Mouse (Mus musculus) heart, adult 18-20 months (tissue): ENCODE data around the gene Slc22a8. TPM values are rescaled to one million over a fixed set of nuclear protein-coding genes. Genes with fewer than 3 reads are reported as not detected.
A peak's percentile ranks its signal among the peaks of the same experiment; 100 is the strongest.

ENCODE experiments used
- DNase-seq, 2 experiments: peaks; one replicate each; pipeline ENCODE4 v3.0.0; 2021 to 2022; ENCODE audit warnings: mixed read lengths in 1 of 2
- long read RNA-seq, 2 experiments: library from polyadenylated mRNA; stranded (forward); transcript quantifications; one replicate each; pipeline ENCODE4 v2.0.0; 2021
- total RNA-seq, 2 experiments: library from RNA; stranded (reverse); gene quantifications; 2 replicates each; pipeline ENCODE4 v1.2.3; 2021

The Slc22a8 gene
- not detected for total RNA-seq
- long read RNA-seq, experiment 1 = 0 reads
- long read RNA-seq, experiment 2 = 0 reads

- DNase-seq = no peak
Measured at GRCm38 (mm10) chr19:8590954-8591353, at the start of gene Slc22a8. Slc22a8 (plus strand) TSS chr19:8591254.

GRCm38 (mm10) chr19:8558897-8559296 lies 32.2 kb upstream of the Slc22a8 start:
- DNase-seq = peak in 1 of 2 experiments; percentile 14

DNA sequence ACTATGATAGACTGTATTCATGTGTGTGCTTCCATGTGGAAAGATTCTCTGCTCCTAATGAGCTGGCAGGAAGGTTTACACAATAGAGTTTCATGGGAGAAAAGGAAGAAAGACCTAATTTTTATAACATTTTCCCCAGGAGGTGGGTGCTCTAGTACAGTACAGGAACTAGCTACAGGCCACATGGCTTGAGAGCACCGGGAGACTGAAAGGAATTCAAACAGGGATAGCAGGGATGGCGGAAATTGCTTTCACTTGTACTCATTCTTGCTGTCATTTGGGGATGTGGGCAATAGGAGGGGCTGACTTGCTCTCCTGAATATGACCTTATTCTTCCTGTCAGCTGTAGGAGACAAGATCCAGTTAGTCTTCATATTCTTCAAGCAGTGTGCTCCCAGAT lies 27.0 kb upstream of the Slc22a8 start:
- DNase-seq = no peak

- no peak for DNase-seq
Measured at GRCm38 (mm10) chr19:8564469-8564868, 26.6 kb upstream of the Slc22a8 start.

GRCm38 (mm10) chr19:8565262-8565661 lies 25.8 kb upstream of the Slc22a8 start:
- no peak for DNase-seq

DNA sequence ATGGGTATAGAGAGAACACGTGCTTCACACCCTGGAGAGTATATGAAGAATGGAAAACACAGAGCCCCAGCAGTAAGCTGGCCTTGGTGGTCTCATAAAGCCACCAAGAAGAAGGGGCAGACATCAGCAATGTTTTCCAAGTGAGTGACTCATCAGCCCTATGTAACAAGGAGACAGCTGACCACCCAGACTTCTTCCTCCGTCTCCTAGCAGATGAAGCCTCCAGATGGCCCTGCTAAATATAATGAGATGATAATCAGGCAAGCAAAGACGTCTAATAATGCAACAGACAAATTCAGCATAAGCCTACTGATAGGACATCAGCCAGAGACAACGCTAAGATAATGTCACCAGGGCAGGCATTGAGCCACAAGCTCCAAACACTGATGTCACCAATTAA lies 25.1 kb upstream of the Slc22a8 start:
- no peak for DNase-seq

GRCm38 (mm10) chr19:8567104-8567880 lies 23.8 kb upstream of the Slc22a8 start:
- peak; percentile 22 to 56 for DNase-seq

- peak in 1 of 2 experiments; percentile 45 for DNase-seq
Measured at GRCm38 (mm10) chr19:8569453-8569863, 21.6 kb upstream of the Slc22a8 start.

DNA sequence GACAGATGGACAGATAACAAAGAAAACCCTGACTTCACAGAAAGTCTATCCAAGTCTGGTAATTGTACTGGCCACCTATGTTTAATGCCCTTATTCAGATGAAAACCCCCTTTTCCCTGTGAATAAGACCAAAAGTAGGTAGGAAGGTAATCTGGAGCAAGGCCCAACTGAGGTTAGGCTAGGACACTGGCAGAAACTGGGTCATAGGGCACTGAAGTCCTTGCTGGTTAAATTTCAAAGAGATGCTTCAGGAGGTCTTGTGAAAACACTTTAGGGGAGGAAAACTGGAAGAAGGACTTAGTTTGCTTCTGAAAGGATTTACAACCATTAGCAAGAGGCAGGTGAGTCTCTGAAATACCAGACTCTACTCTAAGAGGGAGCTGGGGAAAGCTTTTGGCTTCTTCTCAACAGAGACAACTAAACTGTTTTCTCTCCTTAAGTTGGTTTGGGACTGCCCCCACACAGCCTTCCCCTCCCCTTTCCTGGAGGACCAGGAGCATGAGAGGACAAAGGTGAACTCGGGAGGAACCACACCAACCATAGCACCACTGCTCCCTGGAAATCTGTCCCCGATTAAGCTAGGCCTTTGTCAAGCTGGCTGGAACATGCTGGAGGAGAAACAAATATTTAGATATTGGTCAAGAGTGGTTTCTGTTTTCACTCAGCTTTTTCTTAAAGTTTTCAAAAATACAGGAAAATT lies 20.6 kb upstream of the Slc22a8 start:
- DNase-seq = no peak

DNA sequence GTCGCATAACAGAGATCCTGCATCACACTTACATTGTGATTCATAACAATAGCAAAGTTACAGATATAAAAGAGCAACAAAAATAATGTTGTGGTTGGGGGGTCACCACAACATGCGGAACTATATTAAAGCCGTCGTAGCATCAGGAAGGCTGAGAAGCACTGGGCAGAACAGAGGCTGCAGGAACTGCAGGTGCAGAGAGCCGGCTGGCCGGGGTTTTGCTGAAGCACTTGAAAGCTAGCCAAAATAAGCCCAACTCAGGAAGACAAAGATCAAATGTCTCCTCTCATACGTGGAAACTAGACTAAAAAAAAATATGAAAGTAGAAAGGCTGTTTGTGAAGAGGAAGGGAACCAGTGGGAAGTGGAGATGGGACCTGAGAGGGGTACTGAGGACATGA lies 19.3 kb upstream of the Slc22a8 start:
- peak in 1 of 2 experiments; percentile 39 for DNase-seq

GRCm38 (mm10) chr19:8572485-8572884 lies 18.6 kb upstream of the Slc22a8 start:
- no peak for DNase-seq

DNA sequence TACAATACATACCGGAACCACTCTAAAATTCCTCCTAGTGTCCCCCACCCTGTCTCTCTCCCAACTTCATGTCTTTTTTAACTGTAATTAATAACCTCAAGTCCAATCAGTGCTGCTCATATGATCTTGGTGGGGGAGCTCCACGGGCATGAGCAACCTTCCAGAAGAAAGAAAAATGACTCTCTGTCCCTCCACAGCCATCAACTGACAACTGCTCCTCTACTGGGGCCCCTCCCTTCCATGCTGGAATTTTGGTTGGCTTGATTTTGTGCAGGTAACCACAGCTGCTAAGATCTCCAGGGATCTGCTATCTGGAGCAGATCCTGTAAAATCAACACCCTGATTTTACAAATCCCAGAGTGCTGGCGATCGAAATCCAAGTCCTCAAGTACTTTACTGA lies 13.6 kb upstream of the Slc22a8 start:
- no peak for DNase-seq

DNA sequence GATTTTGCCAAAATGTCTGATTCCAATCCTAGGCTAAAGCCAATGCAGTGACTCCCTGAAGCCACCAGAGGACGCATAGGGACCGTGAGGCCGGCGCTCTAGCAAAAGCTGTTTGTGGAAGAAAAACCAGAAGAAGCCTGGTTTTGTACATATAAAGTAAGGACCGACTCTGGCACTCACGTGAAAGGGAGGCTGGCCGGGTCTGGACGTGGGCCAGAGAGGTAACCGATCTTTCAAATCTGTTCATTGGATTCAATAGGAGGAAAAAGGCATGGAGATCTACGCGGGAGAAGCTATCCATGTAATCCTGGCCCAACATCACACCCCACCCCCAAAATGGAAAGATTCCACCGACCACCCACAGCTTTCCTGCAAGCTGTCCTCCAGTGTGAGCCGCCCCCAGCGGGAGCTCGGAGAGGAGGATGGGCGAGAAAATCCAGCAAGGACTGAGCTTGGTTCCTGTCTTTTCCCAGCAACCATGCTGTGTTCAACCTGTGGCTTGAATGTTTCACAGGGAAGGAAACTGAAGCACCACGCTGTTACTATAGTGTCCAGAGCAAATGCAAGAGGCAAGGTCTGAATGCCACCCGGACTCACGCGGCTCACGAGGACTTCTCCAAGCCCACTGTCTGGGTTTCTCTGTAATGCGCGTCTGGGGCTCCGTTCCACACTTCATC lies 12.6 kb upstream of the Slc22a8 start:
- peak; percentile 40 to 69 for DNase-seq

- no peak for DNase-seq
Measured at GRCm38 (mm10) chr19:8578970-8579342, 12.1 kb upstream of the Slc22a8 start.

- no peak for DNase-seq
Measured at GRCm38 (mm10) chr19:8585298-8585697, 5.8 kb upstream of the Slc22a8 start.

GRCm38 (mm10) chr19:8585899-8586298 lies 5.2 kb upstream of the Slc22a8 start:
- DNase-seq = no peak

DNA sequence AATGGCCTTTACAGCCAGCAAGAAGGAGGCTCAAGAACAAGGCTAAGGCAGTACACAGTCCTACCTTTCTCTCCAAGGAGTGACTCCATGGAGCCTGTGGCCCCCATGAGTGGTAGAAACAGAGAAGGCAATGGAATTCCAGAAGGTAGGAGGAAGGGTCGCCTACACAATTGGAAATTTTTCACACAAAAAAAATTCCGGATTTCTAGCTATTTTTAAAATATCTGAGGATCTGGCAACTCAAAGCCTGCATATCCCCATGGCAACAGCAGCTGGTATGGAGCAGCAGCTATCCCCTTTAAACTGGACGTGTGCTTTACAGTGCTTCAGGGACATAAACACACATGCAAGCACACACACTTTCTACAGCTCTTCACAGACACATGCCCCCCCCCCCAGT lies 4.7 kb upstream of the Slc22a8 start:
- DNase-seq = no peak

- no peak for DNase-seq
Measured at GRCm38 (mm10) chr19:8587315-8587714, 3.7 kb upstream of the Slc22a8 start.

- DNase-seq = no peak
Measured at GRCm38 (mm10) chr19:8592155-8592554, 1.1 kb downstream of the Slc22a8 start.

GRCm38 (mm10) chr19:8592873-8593408 lies 1.9 kb downstream of the Slc22a8 start:
- no peak for DNase-seq

- no peak for DNase-seq
Measured at GRCm38 (mm10) chr19:8593833-8594232, 2.8 kb downstream of the Slc22a8 start.

GRCm38 (mm10) chr19:8594518-8594917 lies 3.5 kb downstream of the Slc22a8 start:
- DNase-seq = no peak

GRCm38 (mm10) chr19:8597269-8597668 lies 6.2 kb downstream of the Slc22a8 start:
- no peak for DNase-seq
